Mouse (Mus musculus) myocyte (in vitro differentiated cells): ENCODE measurements around the gene Xrcc4. TPM values are rescaled to one million over a fixed set of nuclear protein-coding genes. Genes with fewer than 3 reads are reported as not detected.

Source experiments
- H3K27me3 ChIP-seq: one replicate; pipeline ENCODE4 v1.6.1; 2011; ENCODE audit not compliant: control insufficient read depth, insufficient read depth, insufficient read length
- H3K36me3 ChIP-seq: one replicate; pipeline ENCODE4 v1.6.1; 2011; ENCODE audit not compliant: control insufficient read depth, insufficient read depth
- H3K4me2 ChIP-seq: one replicate; pipeline ENCODE4 v1.6.1; 2011; ENCODE audit warnings: low read depth, control low read depth
- H3K4me3 ChIP-seq: one replicate; pipeline ENCODE4 v1.5.1; 2011; ENCODE audit warnings: mild to moderate bottlenecking, control low read depth, moderate library complexity
- H3K79me2 ChIP-seq: one replicate; pipeline ENCODE4 v1.6.1; 2011; ENCODE audit not compliant: control insufficient read depth, insufficient read depth
- H3ac ChIP-seq: one replicate; pipeline ENCODE4 v1.6.1; 2011; ENCODE audit not compliant: control insufficient read depth, insufficient read length
- CEBPB ChIP-seq: IDR thresholded peaks from 2 replicates; pipeline ENCODE4 v1.6.1; 2011; ENCODE audit warnings: mild to moderate bottlenecking, moderate library complexity; ENCODE audit not compliant: poor library complexity, insufficient read depth, severe bottlenecking
- E2F4 ChIP-seq: IDR thresholded peaks from one replicate; pipeline ENCODE4 v1.6.1; 2011; ENCODE audit warnings: mild to moderate bottlenecking, control low read depth, moderate library complexity; ENCODE audit not compliant: insufficient read depth
- MAX ChIP-seq: IDR thresholded peaks from one replicate; pipeline ENCODE4 v1.6.1; 2011; ENCODE audit warnings: low read depth, mild to moderate bottlenecking, control low read depth
- MYOD1 ChIP-seq, 3 experiments: IDR thresholded peaks; one replicate each; pipeline ENCODE4 v1.6.1; 2011; ENCODE audit warnings: control low read depth in 2 of 3, low read depth in 2 of 3, mild to moderate bottlenecking in 2 of 3, moderate library complexity in 1 of 3; ENCODE audit not compliant: insufficient read length in 2 of 3, control insufficient read depth in 1 of 3
- MYOG ChIP-seq, 3 experiments: IDR thresholded peaks; one replicate each; pipeline ENCODE4 v1.6.1; 2011; ENCODE audit warnings: control low read depth in 2 of 3, low read depth in 2 of 3, mild to moderate bottlenecking in 2 of 3; ENCODE audit not compliant: insufficient read length in 2 of 3, control insufficient read depth in 1 of 3, insufficient read depth in 1 of 3
- POLR2A ChIP-seq: IDR thresholded peaks from one replicate; pipeline ENCODE4 v1.6.1; 2011; ENCODE audit warnings: low read depth, mild to moderate bottlenecking, control low read depth, moderate library complexity; ENCODE audit not compliant: insufficient read length
- POLR2AphosphoS2 ChIP-seq: IDR thresholded peaks from one replicate; pipeline ENCODE4 v1.6.1; 2011; ENCODE audit warnings: low read depth, control low read depth; ENCODE audit not compliant: insufficient read length
- REST ChIP-seq: IDR thresholded peaks from one replicate; pipeline ENCODE4 v1.6.1; 2011; ENCODE audit warnings: mild to moderate bottlenecking, control low read depth, moderate library complexity; ENCODE audit not compliant: insufficient read depth, insufficient read length
- SRF ChIP-seq: IDR thresholded peaks from one replicate; pipeline ENCODE4 v1.6.1; 2011; ENCODE audit warnings: low read depth; ENCODE audit not compliant: control insufficient read depth, insufficient read length
- TCF12 ChIP-seq: IDR thresholded peaks from one replicate; pipeline ENCODE4 v1.6.1; 2011; ENCODE audit warnings: mild to moderate bottlenecking, control low read depth; ENCODE audit not compliant: poor library complexity, insufficient read depth, severe bottlenecking
- TCF3 ChIP-seq: IDR thresholded peaks from one replicate; pipeline ENCODE4 v1.6.1; 2011; ENCODE audit warnings: low read depth, control low read depth; ENCODE audit not compliant: insufficient read length
- USF1 ChIP-seq: IDR thresholded peaks from one replicate; pipeline ENCODE4 v1.6.1; 2011; ENCODE audit warnings: low read depth, mild to moderate bottlenecking, control low read depth, moderate library complexity
- polyA plus RNA-seq: library from polyadenylated mRNA; unstranded; fragments of >200 nt; fragmentation: generic; extraction: Trizol; gene quantifications from one replicate; pipeline ENCODE4 v1.2.1, GENCODE M21; 2012; ENCODE audit warnings: missing spikeins

Xrcc4 gene
- polyA plus RNA-seq, 1 experiment, result 7.6 TPM

DNA sequence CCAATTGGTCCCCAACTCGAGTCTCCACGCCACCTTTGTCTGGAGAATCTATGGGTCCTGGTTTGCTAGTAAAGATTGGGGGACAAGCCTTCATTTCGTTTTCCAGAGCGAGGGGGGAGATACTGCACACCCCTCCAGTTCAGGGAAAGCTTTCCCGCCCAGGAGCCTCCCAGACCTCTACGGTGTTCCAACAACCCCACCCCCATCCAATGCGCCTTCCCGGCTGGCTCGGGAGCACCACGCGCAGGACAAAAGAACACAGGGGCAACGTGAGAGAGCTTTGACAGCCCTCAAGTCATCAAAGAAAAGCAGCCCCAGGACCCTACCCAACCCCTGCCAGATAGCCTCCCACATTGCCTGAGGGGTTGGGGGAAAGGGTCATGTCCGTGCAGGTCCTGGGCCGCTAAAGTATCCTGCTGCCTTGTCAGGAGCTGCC lies 348.3 kb downstream of the Xrcc4 start:
- TF ChIP-seq SRF (no peak), E2F4 (no peak), MYOG (IDR thresholded peaks at IDR 0.05; ENCODE audit: control insufficient read depth in 1 of 3, insufficient read depth in 1 of 3, insufficient read length in 2 of 3, low read depth in 2 of 3) (no peak), MAX (no peak), POLR2AphosphoS2 (peak; percentile 15), USF1 (no peak)
- peak overlapping the region; percentile 94 for H3K4me2 ChIP-seq
- H3K79me2 ChIP-seq, result peaks cover 35% of the 10 kb centered on the region
- H3K4me3 ChIP-seq, result peak overlapping the region; percentile 90
- H3K36me3 ChIP-seq, result no peaks in the 10 kb centered on the region
- H3ac ChIP-seq, result peak overlapping the region; percentile 7
- H3K27me3 ChIP-seq, result no peaks in the 10 kb centered on the region

DNA sequence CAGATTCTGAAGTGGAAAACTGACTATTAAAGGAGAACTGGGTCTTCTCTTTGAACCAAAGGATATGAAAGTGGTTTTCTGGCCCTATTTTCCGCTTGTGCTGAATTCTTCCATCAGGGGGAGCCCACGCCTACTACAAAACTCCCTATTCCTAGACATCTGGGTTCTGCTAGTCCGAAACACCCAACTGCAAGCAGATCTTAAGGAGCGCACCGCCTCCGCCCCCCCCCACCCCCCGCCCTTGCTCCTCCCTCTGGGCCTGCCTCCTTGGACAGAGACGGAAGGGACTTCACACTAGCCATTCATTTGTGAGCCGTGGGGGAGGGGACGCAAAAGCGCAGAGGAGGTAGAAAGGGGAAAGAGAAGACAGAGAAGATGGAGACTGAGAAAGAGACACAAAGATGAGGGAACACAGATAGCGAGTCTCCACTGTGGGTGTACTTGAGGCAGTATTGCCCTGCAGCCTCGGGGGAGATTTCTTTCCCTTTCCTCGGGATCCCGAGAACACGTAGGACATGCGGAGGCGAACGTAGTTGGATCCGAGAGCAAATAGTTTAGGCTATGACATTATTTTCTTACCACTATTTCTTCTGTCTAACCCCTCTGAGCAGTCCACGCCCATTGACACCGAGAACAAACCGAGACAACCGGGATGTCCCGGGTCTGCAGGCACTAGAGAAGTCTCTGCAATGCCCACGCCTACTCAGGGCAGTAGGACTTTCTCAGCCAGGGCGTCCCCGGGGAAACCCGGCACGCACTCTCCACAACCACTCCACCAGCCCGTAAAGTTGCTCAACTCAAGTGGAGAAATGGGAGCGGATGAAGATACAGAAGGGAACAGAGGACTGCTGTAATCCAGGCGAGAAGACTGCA lies 348.9 kb downstream of the Xrcc4 start:
- Histone ChIP-seq H3K4me3 (peak overlapping the region; percentile 90), H3ac (peak overlapping the region; percentile 7), H3K4me2 (peak overlapping the region; percentile 94), H3K36me3 (no peaks in the 10 kb centered on the region), H3K79me2 (peaks cover 38% of the 10 kb centered on the region), H3K27me3 (no peaks in the 10 kb centered on the region)
- TF ChIP-seq POLR2A (peak; percentile 34), MYOG (IDR thresholded peaks at IDR 0.05; ENCODE audit: control insufficient read depth in 1 of 3, insufficient read depth in 1 of 3, insufficient read length in 2 of 3, low read depth in 2 of 3) (no peak), USF1 (no peak), SRF (no peak), REST (no peak), POLR2AphosphoS2 (peak; percentile 43)

DNA sequence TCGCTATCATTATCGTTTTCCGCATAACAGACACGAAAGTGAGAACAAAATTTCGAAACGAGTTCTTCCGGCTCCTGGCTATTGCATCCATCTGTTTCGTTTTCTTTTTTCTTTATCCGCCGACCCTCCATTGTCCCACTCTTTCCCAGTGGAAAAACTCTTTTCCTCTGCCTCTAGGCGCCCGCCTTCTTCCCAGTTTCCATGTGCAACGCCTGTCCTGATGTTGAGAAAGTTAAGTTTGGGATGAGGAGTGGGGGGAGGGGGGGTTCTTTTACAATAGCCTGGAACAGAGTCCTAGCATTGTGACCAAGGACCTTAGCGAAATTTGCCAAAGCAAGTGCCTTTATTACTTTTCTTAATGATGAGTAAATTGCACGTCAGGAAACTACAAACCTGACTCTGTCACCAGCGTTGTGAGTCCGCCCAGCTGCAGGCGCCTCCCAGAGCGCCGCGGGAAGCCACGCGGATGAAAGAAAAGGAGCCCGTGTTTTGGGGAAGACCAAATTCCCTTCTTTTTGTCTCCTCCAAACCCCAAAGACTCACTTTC lies 349.6 kb downstream of the Xrcc4 start:
- no peaks in the 10 kb centered on the region for H3K27me3 ChIP-seq
- no peak for TF ChIP-seq TCF3
- TF ChIP-seq MYOD1 (IDR thresholded peaks at IDR 0.05; ENCODE audit: control insufficient read depth in 1 of 3, insufficient read length in 2 of 3, low read depth in 2 of 3), result no peak
- no peak for TF ChIP-seq SRF
- TF ChIP-seq POLR2AphosphoS2, result no peak
- TF ChIP-seq CEBPB, result no peak
- TF ChIP-seq E2F4, result no peak
- TF ChIP-seq USF1, result no peak
- TF ChIP-seq MYOG (IDR thresholded peaks at IDR 0.05; ENCODE audit: control insufficient read depth in 1 of 3, insufficient read depth in 1 of 3, insufficient read length in 2 of 3, low read depth in 2 of 3), result no peak
- TF ChIP-seq MAX, result no peak
- TF ChIP-seq REST, result no peak
- no peak for TF ChIP-seq POLR2A
- no peak for TF ChIP-seq TCF12
- peak overlapping the region; percentile 90 for H3K4me3 ChIP-seq
- peak overlapping the region; percentile 94 for H3K4me2 ChIP-seq
- H3K79me2 ChIP-seq, result peaks cover 38% of the 10 kb centered on the region
- peak overlapping the region; percentile 7 for H3ac ChIP-seq
- no peaks in the 10 kb centered on the region for H3K36me3 ChIP-seq

DNA sequence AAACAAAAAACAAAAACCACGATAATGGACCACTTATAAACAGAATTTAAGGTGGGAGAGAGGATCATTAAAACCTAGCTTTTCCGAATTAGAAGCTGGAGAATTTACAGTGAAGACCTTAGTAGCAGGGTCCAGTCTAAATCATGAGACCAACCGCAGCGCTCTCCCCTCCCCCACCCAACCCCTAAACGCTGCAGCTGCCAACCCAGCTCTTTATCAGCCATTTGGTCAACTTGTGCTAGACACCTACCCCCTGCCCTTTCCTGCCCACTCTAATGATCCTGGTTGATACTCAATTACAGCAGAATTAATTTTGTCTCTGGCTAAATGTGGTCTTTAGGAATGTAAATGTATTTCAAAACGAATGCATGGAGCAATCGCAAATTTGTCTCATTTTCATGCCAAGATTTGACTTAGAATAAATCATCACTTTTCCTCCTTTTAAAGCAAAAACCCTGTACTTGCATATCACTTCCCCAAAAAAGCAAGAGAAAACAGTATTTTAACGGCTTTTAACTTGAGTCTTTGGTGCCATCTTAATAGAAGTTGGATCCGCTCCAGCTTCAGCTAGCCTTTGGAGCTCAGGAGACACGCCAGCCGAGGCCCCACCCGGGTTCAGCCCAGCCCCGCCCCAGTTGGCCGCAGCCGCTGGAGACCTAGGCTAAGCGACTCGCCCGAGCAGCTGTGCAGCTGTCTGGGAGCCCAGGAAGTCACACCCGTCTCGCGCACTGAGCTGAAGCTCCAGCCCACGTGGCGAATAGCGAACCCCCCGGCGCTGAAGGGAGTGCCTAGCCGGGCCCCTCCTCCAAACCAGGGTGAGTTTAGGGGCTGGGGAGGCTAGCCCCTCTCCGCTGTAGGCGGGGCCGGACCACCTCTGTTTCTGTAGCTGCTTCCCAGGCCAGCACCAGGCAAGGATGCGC lies 350.4 kb downstream of the Xrcc4 start:
- peak overlapping the region; percentile 7 for H3ac ChIP-seq
- TF ChIP-seq POLR2AphosphoS2 (peak; percentile 74), POLR2A (peak; percentile 90), E2F4 (no peak), TCF3 (peak; percentile 71), MYOD1 (IDR thresholded peaks at IDR 0.05; ENCODE audit: control insufficient read depth in 1 of 3, insufficient read length in 2 of 3, low read depth in 2 of 3) (peak in 2 of 3 experiments; percentile 93 to 97), MAX (no peak), REST (no peak), MYOG (IDR thresholded peaks at IDR 0.05; ENCODE audit: control insufficient read depth in 1 of 3, insufficient read depth in 1 of 3, insufficient read length in 2 of 3, low read depth in 2 of 3) (peak; percentile 80 to 97 (median 94)), CEBPB (no peak), TCF12 (peak; percentile 74), SRF (no peak), USF1 (peak; percentile 65)
- no peaks in the 10 kb centered on the region for H3K36me3 ChIP-seq
- no peaks in the 10 kb centered on the region for H3K27me3 ChIP-seq
- peak overlapping the region; percentile 94 for H3K4me2 ChIP-seq
- H3K4me3 ChIP-seq, result peak overlapping the region; percentile 90
- H3K79me2 ChIP-seq, result peaks cover 38% of the 10 kb centered on the region
